8 mouse cellular contexts compared by ENCODE assay signal in genomic region chr15:102146882-102147281, GRCm38 (mm10). TPM values are rescaled to one million over a fixed set of nuclear protein-coding genes. Genes with fewer than 3 reads are reported as not detected.
A peak's percentile ranks its signal among the peaks of the same experiment; 100 is the strongest.
DNase-seq lines count a peak whose midpoint lies in the region; ATAC-seq and TF ChIP-seq lines count a peak whose summit lies in the region.

No protein-coding gene starts in this region.

- H3K9me3 ChIP-seq in midbrain, embryonic 11.5 days (ENCODE audit: control insufficient read depth, low read length), result no peaks in the 10 kb centered on the region
- no peaks in the 10 kb centered on the region for H3K9me3 ChIP-seq in midbrain, embryonic 13.5 days
- H3K9me3 ChIP-seq in limb, embryonic 11.5 days (ENCODE audit: control insufficient read depth, low read length), result no peaks in the 10 kb centered on the region

- TF ChIP-seq POLR2A in bone marrow, adult 2 months (IDR thresholded peaks at IDR 0.05; ENCODE audit: borderline replicate concordance, control insufficient read depth, low read depth, low read length), result no peak

- ATAC-seq in midbrain, embryonic 11.5 days (ENCODE audit: low FRiP score), result 0 out of 2 replicates have a peak, but pooled peaks have one; percentile 33
- no peak for ATAC-seq in midbrain, embryonic 13.5 days
- no peak for ATAC-seq in limb, embryonic 11.5 days (ENCODE audit: insufficient number of reproducible peaks, low FRiP score, low TSS enrichment, low read depth)

- no peaks in the 10 kb centered on the region for H3K36me3 ChIP-seq in midbrain, embryonic 11.5 days (ENCODE audit: control insufficient read depth, insufficient read depth, low read length)
- H3K36me3 ChIP-seq in midbrain, embryonic 13.5 days, result no peaks in the 10 kb centered on the region
- H3K36me3 ChIP-seq in limb, embryonic 11.5 days (ENCODE audit: control insufficient read depth, insufficient read depth, low read length), result no peaks in the 10 kb centered on the region

- no peak overlapping the region for H3K9ac ChIP-seq in midbrain, embryonic 11.5 days (ENCODE audit: low read length)
- H3K9ac ChIP-seq in midbrain, embryonic 13.5 days (replicated peaks), result no peak overlapping the region
- H3K9ac ChIP-seq in limb, embryonic 11.5 days (ENCODE audit: low read length), result no peak overlapping the region

- H3K27me3 ChIP-seq in midbrain, embryonic 11.5 days (ENCODE audit: control insufficient read depth, insufficient read depth, low read length), result peaks cover 29% of the 10 kb centered on the region
- peaks cover 38% of the 10 kb centered on the region for H3K27me3 ChIP-seq in midbrain, embryonic 13.5 days
- peaks cover 30% of the 10 kb centered on the region for H3K27me3 ChIP-seq in limb, embryonic 11.5 days (ENCODE audit: control insufficient read depth, insufficient read depth, low read length)

- DNase-seq in adrenal gland, postnatal 10 days, result peak; percentile 55
- DNase-seq in adrenal gland, postnatal 4 days (ENCODE audit: low spot score in 2 of 2), result no peak
- DNase-seq in midbrain, embryonic 11.5 days (ENCODE audit: low spot score, missing footprints), result peak; percentile 88
- DNase-seq in forelimb bud, embryonic 11.5 days (ENCODE audit: low read depth, low spot score), result peak; percentile 50
- DNase-seq in limb, embryonic 11.5 days (ENCODE audit: low spot score), result peak; percentile 45
- DNase-seq in retina, postnatal 1 day, result peak; percentile 80

- WGBS in midbrain, embryonic 11.5 days, result 0% methylated on average over 1 of the region's 1 CpGs
- 9% methylated on average over 1 of the region's 1 CpGs for WGBS in midbrain, embryonic 13.5 days
- 3% methylated on average over 1 of the region's 1 CpGs for WGBS in bone marrow, adult 2 months
- 12% methylated on average over 1 of the region's 1 CpGs for WGBS in limb, embryonic 11.5 days

- no peak overlapping the region for H3K27ac ChIP-seq in midbrain, embryonic 11.5 days (ENCODE audit: low read depth, low read length)
- H3K27ac ChIP-seq in midbrain, embryonic 13.5 days, result no peak overlapping the region
- H3K27ac ChIP-seq in bone marrow, adult 2 months (ENCODE audit: control insufficient read depth, insufficient read depth, low read depth, low read length, poor library complexity), result no peak overlapping the region
- H3K27ac ChIP-seq in limb, embryonic 11.5 days (replicated peaks; ENCODE audit: low read depth, low read length), result no peak overlapping the region

- H3K4me3 ChIP-seq in midbrain, embryonic 11.5 days (ENCODE audit: low read depth, low read length), result no peak overlapping the region
- H3K4me3 ChIP-seq in midbrain, embryonic 13.5 days (replicated peaks), result no peak overlapping the region
- H3K4me3 ChIP-seq in bone marrow, adult 2 months (replicated peaks; ENCODE audit: control insufficient read depth, low read depth, low read length), result no peak overlapping the region
- H3K4me3 ChIP-seq in limb, embryonic 11.5 days (ENCODE audit: low read depth, low read length), result no peak overlapping the region

- H3K4me1 ChIP-seq in midbrain, embryonic 11.5 days (ENCODE audit: control insufficient read depth, insufficient read depth, low read length), result no peaks in the 10 kb centered on the region
- peaks cover 7% of the 10 kb centered on the region for H3K4me1 ChIP-seq in midbrain, embryonic 13.5 days (replicated peaks)
- peaks cover 4% of the 10 kb centered on the region; the same call in 1 of the 2 replicates for H3K4me1 ChIP-seq in bone marrow, adult 2 months (ENCODE audit: control insufficient read depth, insufficient read depth, low read length)
- peaks cover 11% of the 10 kb centered on the region for H3K4me1 ChIP-seq in limb, embryonic 11.5 days (ENCODE audit: control insufficient read depth, insufficient read depth, low read length)

- TF ChIP-seq CTCF in bone marrow, adult 2 months (IDR thresholded peaks at IDR 0.05; ENCODE audit: control insufficient read depth, insufficient read depth, low read length), result peak; percentile 37; the same call in 1 of the 2 replicates

- H3K4me2 ChIP-seq in midbrain, embryonic 11.5 days, result no peak overlapping the region
- H3K4me2 ChIP-seq in midbrain, embryonic 13.5 days (replicated peaks), result no peak overlapping the region
- H3K4me2 ChIP-seq in limb, embryonic 11.5 days (ENCODE audit: low read depth, severe bottlenecking), result no peak overlapping the region

RNA-seq across cellular contexts. Expression of gene Igfbp6, which starts 2.7 kb away (rescaled TPM):
- 10 to 100 TPM; 40.3 to 48.1 TPM for total RNA-seq in adrenal gland, postnatal 10 days (2021)
- total RNA-seq in adrenal gland, postnatal 4 days (2021), result 10 to 100 TPM; 33.9 to 34.4 TPM
- polyA plus RNA-seq in midbrain, embryonic 11.5 days (2014; fragmentation: Nextera tagmentation; extraction: Ambion mirVana), result 0.34 and 0.40 TPM in 2 replicates
- 0.72 and 0.81 TPM in 2 replicates for polyA plus RNA-seq in midbrain, embryonic 13.5 days (2015; fragmentation: Nextera tagmentation; extraction: Ambion mirVana)
- not detected in 2 replicates for polyA plus RNA-seq in bone marrow, adult 2 months (2011; ENCODE audit: insufficient read depth, insufficient read length, low replicate concordance, missing spikeins)
- 0.17 and 0.57 TPM in 2 replicates for polyA plus RNA-seq in limb, embryonic 11.5 days (2014; fragmentation: Nextera tagmentation; extraction: Ambion mirVana)

RNA-seq across cellular contexts. Expression of gene Soat2, which starts 3.4 kb away (rescaled TPM):
- total RNA-seq in adrenal gland, postnatal 10 days (2021), result 1 to 10 TPM; 4.9 to 8.1 TPM
- 1 to 10 TPM in 1 of 2 experiments, under 1 TPM in 1; 0.78 to 3.8 TPM for total RNA-seq in adrenal gland, postnatal 4 days (2021)
- polyA plus RNA-seq in midbrain, embryonic 11.5 days (2014; fragmentation: Nextera tagmentation; extraction: Ambion mirVana), result not detected in 2 replicates
- not detected in 2 replicates for polyA plus RNA-seq in midbrain, embryonic 13.5 days (2015; fragmentation: Nextera tagmentation; extraction: Ambion mirVana)
- polyA plus RNA-seq in bone marrow, adult 2 months (2011; ENCODE audit: insufficient read depth, insufficient read length, low replicate concordance, missing spikeins), result 1.2 and 2.7 TPM in 2 replicates
- polyA plus RNA-seq in limb, embryonic 11.5 days (2014; fragmentation: Nextera tagmentation; extraction: Ambion mirVana), result 0.09 and 0.24 TPM in 2 replicates

RNA-seq across cellular contexts. Expression of gene Spryd3, which starts 10.8 kb away (rescaled TPM):
- total RNA-seq in adrenal gland, postnatal 10 days (2021), result 10 to 100 TPM; 27.4 to 31.5 TPM
- total RNA-seq in adrenal gland, postnatal 4 days (2021), result 10 to 100 TPM; 32.5 to 35.9 TPM
- polyA plus RNA-seq in midbrain, embryonic 11.5 days (2014; fragmentation: Nextera tagmentation; extraction: Ambion mirVana), result 9.8 and 10.5 TPM in 2 replicates
- 38.0 and 38.5 TPM in 2 replicates for polyA plus RNA-seq in midbrain, embryonic 13.5 days (2015; fragmentation: Nextera tagmentation; extraction: Ambion mirVana)
- 7.9 and 23.0 TPM in 2 replicates for polyA plus RNA-seq in bone marrow, adult 2 months (2011; ENCODE audit: insufficient read depth, insufficient read length, low replicate concordance, missing spikeins)
- 7.2 and 10.0 TPM in 2 replicates for polyA plus RNA-seq in limb, embryonic 11.5 days (2014; fragmentation: Nextera tagmentation; extraction: Ambion mirVana)

RNA-seq across cellular contexts. Expression of gene Tns2, which starts 46.7 kb away (rescaled TPM):
- total RNA-seq in adrenal gland, postnatal 10 days (2021), result 10 to 100 TPM; 64.5 to 84.6 TPM
- 10 to 100 TPM; 60.9 to 63.6 TPM for total RNA-seq in adrenal gland, postnatal 4 days (2021)
- polyA plus RNA-seq in midbrain, embryonic 11.5 days (2014; fragmentation: Nextera tagmentation; extraction: Ambion mirVana), result 7.5 TPM in 2 replicates
- 6.1 and 6.9 TPM in 2 replicates for polyA plus RNA-seq in midbrain, embryonic 13.5 days (2015; fragmentation: Nextera tagmentation; extraction: Ambion mirVana)
- 20.3 and 26.7 TPM in 2 replicates for polyA plus RNA-seq in bone marrow, adult 2 months (2011; ENCODE audit: insufficient read depth, insufficient read length, low replicate concordance, missing spikeins)
- 14.6 and 15.6 TPM in 2 replicates for polyA plus RNA-seq in limb, embryonic 11.5 days (2014; fragmentation: Nextera tagmentation; extraction: Ambion mirVana)

RNA-seq across cellular contexts. Expression of gene Zfp740, which starts 56.2 kb away (rescaled TPM):
- 10 to 100 TPM; 66.7 to 84.9 TPM for total RNA-seq in adrenal gland, postnatal 10 days (2021)
- 100 to 1,000 TPM; 131 to 134 TPM for total RNA-seq in adrenal gland, postnatal 4 days (2021)
- polyA plus RNA-seq in midbrain, embryonic 11.5 days (2014; fragmentation: Nextera tagmentation; extraction: Ambion mirVana), result 58.9 and 61.1 TPM in 2 replicates
- polyA plus RNA-seq in midbrain, embryonic 13.5 days (2015; fragmentation: Nextera tagmentation; extraction: Ambion mirVana), result 81.1 and 83.0 TPM in 2 replicates
- 22.8 and 34.5 TPM in 2 replicates for polyA plus RNA-seq in bone marrow, adult 2 months (2011; ENCODE audit: insufficient read depth, insufficient read length, low replicate concordance, missing spikeins)
- polyA plus RNA-seq in limb, embryonic 11.5 days (2014; fragmentation: Nextera tagmentation; extraction: Ambion mirVana), result 67.5 and 71.1 TPM in 2 replicates

Comparison
In these comparisons a context has a peak if more than half of its experiments do, and no peak if none do; other contexts are left out.
1. DNase-seq: peak in adrenal gland, postnatal 10 days (single experiment), midbrain, embryonic 11.5 days (single experiment), forelimb bud, embryonic 11.5 days (single experiment), limb, embryonic 11.5 days (single experiment) and retina, postnatal 1 day (single experiment); none in adrenal gland, postnatal 4 days (0 of 2).